Mouse (Mus musculus): Measurements from ENCODE around the gene Csrnp3.

The Csrnp3 gene

GRCm38 (mm10) chr2:66023419-66023818, 177.9 kb downstream of the Csrnp3 start:
- 55% methylated on average over 9 of the region's 9 CpGs for WGBS

GRCm38 (mm10) chr2:66024837-66025236, 179.3 kb downstream of the Csrnp3 start:
- 58% methylated on average over 6 of the region's 6 CpGs for WGBS

- 44% methylated on average over 5 of the region's 5 CpGs for WGBS
Observed at GRCm38 (mm10) chr2:66028812-66029211, 183.2 kb downstream of the Csrnp3 start.

GRCm38 (mm10) chr2:66034907-66035679, 189.5 kb downstream of the Csrnp3 start:
- WGBS, result 43% methylated on average over 9 of the region's 9 CpGs

DNA sequence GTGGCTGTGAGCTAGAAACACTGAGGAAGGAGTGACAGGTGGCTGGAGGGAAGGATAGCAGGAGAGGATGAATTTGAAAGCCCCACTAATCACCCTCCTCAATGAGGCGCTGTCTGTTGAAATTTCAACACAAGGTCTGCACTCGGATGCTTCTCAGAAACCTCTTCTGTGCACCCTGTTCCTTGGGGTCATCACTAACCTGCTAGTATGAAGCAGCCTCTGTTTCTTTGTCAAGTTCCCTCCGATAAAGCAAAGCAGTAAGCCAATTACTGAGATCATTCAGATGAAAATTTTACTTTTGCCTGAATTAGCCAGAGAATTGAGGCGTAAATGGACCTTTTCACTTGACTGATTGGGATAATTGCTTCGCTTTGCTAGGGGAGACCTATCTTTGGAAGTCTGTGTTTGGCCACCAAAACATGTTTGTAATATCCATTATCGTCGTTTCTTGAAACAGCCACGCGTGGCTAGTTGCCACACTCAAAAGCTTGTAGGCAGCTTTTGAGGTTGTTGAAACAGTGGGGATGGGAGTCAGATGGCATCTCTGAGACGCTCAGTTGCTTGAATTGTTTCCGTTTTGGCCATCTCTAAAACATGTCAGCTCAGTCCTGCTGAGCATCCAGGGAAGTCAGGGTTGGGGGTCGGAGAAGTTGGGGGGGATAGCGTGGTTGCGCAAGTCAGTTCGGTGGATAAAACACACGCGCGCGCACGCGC, 195.8 kb downstream of the Csrnp3 start:
- 29% methylated on average over 21 of the region's 21 CpGs for WGBS

DNA sequence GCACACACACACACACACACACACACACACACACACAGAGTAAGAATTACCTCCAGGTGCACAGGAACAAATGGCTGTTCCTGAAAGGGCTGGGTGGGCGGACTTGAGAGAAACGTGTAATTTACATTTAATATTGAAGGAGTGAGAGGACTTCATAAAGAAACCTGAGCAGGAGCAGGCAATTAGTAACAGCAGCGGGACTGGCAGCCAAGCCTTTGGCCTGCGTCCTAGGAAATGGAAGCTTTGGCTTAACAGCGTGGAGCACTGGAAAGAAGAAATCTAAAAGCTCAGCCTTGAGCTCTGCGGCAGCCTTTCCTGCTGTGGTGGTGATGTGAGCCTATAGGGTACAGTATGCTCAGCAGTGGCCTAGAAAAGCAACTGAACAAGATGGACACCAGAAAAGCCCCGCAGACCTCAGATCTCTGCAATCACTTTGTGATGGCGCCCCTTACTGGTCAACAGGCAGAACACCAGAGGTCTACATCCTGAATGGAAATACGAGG, 196.4 kb downstream of the Csrnp3 start:
- WGBS, result 15% methylated on average over 9 of the region's 9 CpGs

DNA sequence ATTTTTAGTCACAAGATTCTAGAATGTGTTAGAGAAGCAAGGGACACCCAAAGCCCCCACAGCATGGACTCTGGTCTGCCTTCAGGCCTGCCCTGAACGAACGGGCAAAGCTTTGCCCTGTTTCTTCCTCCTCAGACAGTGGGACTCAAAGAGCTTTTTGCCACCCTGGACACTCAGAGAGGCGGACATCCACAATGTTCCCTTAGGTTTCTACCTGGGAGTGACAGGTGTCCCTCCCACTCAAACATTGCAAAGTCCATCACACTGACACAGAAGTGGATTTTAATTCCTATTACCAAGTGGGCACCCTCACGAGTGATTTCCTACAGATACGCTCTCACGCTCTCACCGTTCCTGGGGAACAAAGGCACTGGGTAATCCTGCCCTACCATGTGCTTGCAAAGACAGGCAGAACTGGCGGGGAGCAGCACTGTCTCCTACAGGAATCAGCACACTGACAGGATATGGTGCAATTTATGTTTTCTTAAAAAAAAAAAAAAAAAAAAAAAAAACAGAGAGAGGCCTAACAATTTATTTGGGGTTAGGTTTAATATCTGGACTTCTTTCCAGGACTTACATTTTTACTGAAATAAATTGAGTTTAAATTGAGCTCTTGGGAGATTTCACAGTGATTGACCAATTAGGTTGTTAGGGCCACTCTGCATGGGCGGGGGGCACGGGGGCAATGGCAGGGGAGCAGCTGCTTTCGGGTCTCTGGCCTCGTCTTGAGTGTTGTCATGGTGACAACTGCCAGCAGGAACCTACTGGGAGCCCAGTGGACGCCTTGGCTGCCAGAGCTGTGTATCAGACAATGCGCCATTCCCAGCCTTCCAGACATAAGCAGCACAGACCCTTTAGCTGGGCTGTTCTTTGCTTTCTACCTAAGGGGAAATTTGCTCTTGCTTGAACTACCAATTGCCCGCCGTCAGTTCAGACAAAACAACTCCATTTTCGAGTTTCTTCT, 198.2 kb downstream of the Csrnp3 start:
- WGBS, result 62% methylated on average over 17 of the region's 17 CpGs

GRCm38 (mm10) chr2:66044405-66045089, 199.0 kb downstream of the Csrnp3 start:
- 83% methylated on average over 12 of the region's 12 CpGs for WGBS

DNA sequence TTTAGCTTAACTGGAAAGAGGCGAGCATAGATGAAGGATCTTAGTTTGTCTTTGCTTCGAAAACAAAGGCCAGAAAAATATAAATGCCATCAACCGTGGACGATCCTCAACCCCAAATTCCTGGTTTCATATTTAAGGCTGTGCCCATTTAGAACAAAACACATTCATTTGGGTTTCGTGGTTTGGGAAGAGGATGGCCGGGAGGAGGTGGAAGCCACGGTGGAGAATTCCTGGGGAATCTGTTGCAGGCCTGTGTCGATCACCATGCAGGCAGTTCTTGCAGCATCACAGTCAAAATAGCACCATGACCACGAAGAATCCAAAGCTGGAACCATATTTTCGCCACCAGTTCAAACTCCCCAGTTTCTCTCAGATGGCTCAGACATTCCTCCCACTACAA, 217.7 kb downstream of the Csrnp3 start:
- 51% methylated on average over 10 of the region's 10 CpGs for WGBS

DNA sequence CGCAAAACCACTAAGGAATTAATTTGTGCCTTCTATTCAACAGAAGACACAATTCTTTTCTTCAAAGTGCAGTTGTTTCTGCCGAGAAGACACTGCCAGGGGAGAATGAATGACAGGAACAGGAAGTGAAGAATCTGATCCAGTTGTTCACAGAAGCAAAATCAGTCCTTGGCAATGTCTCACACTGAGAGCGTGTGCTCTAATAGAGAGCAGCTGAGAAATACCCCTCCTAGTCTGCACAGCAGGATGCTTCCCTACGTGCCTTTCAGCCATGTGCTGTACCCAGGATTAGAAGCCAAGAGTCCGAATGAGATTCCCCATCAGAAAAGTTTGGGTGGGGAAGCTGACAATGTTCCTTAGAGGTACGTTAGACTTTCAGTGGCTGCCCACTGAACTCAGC, 223.9 kb downstream of the Csrnp3 start:
- WGBS, result 49% methylated on average over 6 of the region's 6 CpGs

GRCm38 (mm10) chr2:66080731-66081130, 235.2 kb downstream of the Csrnp3 start:
- WGBS, result 96% methylated on average over 2 of the region's 2 CpGs
